Mouse (Mus musculus) ES-E14 (cell line): ENCODE data around the gene Olfr559. TPM values are rescaled to one million over a fixed set of nuclear protein-coding genes. Genes with fewer than 3 reads are reported as not detected.

Experiments
- DNase-seq: peaks from one replicate; pipeline ENCODE4 v3.0.0-alpha.2; 2013; ENCODE audit warnings: low read depth, low spot score
- H3K27ac ChIP-seq: 2 replicates; pipeline ENCODE4 v1.5.1; 2012; ENCODE audit warnings: low read depth, mild to moderate bottlenecking, low read length, moderate library complexity, mixed read lengths; ENCODE audit not compliant: poor library complexity, insufficient read depth, severe bottlenecking
- H3K36me3 ChIP-seq: 2 replicates; pipeline ENCODE4 v1.6.1; 2012; ENCODE audit warnings: mild to moderate bottlenecking, low read length, moderate library complexity, mixed read lengths; ENCODE audit not compliant: control insufficient read depth, poor library complexity, insufficient read depth, severe bottlenecking
- H3K4me1 ChIP-seq, 2 experiments: fragments of 150-350 bp in 1 of 2; sonication (generic) in 1 of 2; 2 replicates each; pipeline ENCODE4 v1.6.1; 2012; ENCODE audit warnings: low read length in 2 of 2, mild to moderate bottlenecking in 1 of 2, mixed read lengths in 1 of 2; ENCODE audit not compliant: control insufficient read depth in 2 of 2, insufficient read depth in 2 of 2, poor library complexity in 1 of 2
- H3K4me3 ChIP-seq, 2 experiments: fragments of 150-350 bp in 1 of 2; sonication (generic) in 1 of 2; 2 replicates each; pipeline ENCODE4 v1.5.1; 2012; ENCODE audit warnings: low read length in 2 of 2, low read depth in 1 of 2, mild to moderate bottlenecking in 1 of 2, mixed read lengths in 1 of 2; ENCODE audit not compliant: insufficient read depth in 1 of 2, poor library complexity in 1 of 2, severe bottlenecking in 1 of 2
- H3K9ac ChIP-seq: 2 replicates; pipeline ENCODE4 v1.6.1; 2012; ENCODE audit warnings: low read depth, mild to moderate bottlenecking, low read length, mixed read lengths; ENCODE audit not compliant: poor library complexity, insufficient read depth, severe bottlenecking
- H3K9me3 ChIP-seq: fragments of 150-350 bp; sonication (generic); 2 replicates; pipeline ENCODE4 v1.6.1; 2012; ENCODE audit warnings: low read depth, mild to moderate bottlenecking, low read length; ENCODE audit not compliant: control insufficient read depth, insufficient read depth
- CHD2 ChIP-seq: IDR thresholded peaks from 2 replicates; pipeline ENCODE4 v1.6.1; 2014; ENCODE audit warnings: mild to moderate bottlenecking, low read depth, low read length, inconsistent platforms
- HCFC1 ChIP-seq: IDR thresholded peaks from 2 replicates; pipeline ENCODE4 v1.6.1; 2012; ENCODE audit warnings: low read length, inconsistent platforms, borderline replicate concordance; ENCODE audit not compliant: insufficient read depth
- MAFK ChIP-seq: IDR thresholded peaks from 2 replicates; pipeline ENCODE4 v1.6.1; 2014; ENCODE audit warnings: mild to moderate bottlenecking, low read depth, low read length, inconsistent platforms; ENCODE audit not compliant: insufficient read depth
- ZC3H11A ChIP-seq: IDR thresholded peaks from 2 replicates; pipeline ENCODE4 v1.6.1; 2012; ENCODE audit warnings: low read depth, mild to moderate bottlenecking, inconsistent platforms, low read length, borderline replicate concordance
- ZNF384 ChIP-seq: IDR thresholded peaks from 2 replicates; pipeline ENCODE4 v1.6.1; 2012; ENCODE audit warnings: low read depth, low read length, inconsistent platforms
- in situ Hi-C, 2 experiments: fragments of 600-800 bp; cut with MboI; formaldehyde crosslinking; loops; one replicate each; pipeline ENCODE4 v1.15.1; 2025; ENCODE audit warnings: low sequenced_read_pairs in 2 of 2, inconsistent platforms in 1 of 2; ENCODE audit not compliant: unreplicated experiment in 2 of 2
- total RNA-seq: library from RNA; depleted of rRNA; stranded (reverse); fragments of 300-350 nt; gene quantifications from 2 replicates; pipeline ENCODE4 v1.2.3, GENCODE M21; 2012; rRNA removed

The Olfr559 gene
- not detected in 2 replicates for total RNA-seq

GRCm38 (mm10) chr7:102727391-102727790 is at the start of gene Olfr559:
Gene Olfr559, minus strand, starts transcription at chr7:102727491.
- Histone ChIP-seq H3K36me3 (no peaks in the 10 kb centered on the region), H3K9me3 (no peaks in the 10 kb centered on the region), H3K4me3 (no peak within 1 kb of the TSS), H3K9ac (no peak within 1 kb of the TSS), H3K4me1 (no peaks in the 10 kb centered on the region), H3K27ac (no peak within 1 kb of the TSS)
- in situ Hi-C loops: no loop called here
- no peak for TF ChIP-seq ZC3H11A
- no peak for TF ChIP-seq ZNF384
- no peak for TF ChIP-seq MAFK
- no peak for TF ChIP-seq CHD2
- no peak for TF ChIP-seq HCFC1
- DNase-seq: no peak

DNA sequence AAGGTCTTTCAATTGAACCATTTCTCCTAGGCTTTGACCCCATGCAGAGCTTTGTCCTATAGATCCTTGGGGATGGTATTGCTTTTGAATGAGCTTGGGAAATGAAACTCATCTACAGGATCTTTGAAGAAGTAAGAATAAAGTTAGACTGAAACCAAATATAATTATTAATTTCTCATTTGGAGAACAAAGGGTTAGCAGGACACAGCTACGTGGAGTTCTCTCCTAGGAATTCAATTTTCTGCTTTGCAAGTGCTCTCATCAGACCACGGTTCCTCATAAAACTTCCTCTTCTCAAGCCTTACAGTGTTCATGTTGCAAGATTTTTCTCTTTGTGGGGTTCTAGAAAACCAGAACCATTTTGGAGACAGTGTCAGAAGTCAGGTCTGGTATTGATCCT is 43.6 kb upstream of the Olfr559 start, which contains the start of gene Olfr561:
Olfr561 (plus strand) TSS at position 301 of the 400 bp plus-strand sequence.
- TF ChIP-seq ZC3H11A: no peak
- no peak for TF ChIP-seq HCFC1
- no peak for TF ChIP-seq ZNF384
- no peak for TF ChIP-seq MAFK
- TF ChIP-seq CHD2: no peak
- Histone ChIP-seq H3K27ac (no peak within 1 kb of the TSS), H3K4me1 (no peaks in the 10 kb centered on the region), H3K9me3 (no peaks in the 10 kb centered on the region), H3K36me3 (no peaks in the 10 kb centered on the region), H3K4me3 (no peak within 1 kb of the TSS), H3K9ac (no peak within 1 kb of the TSS)
- DNase-seq: no peak
- in situ Hi-C loops: no loop called here

DNA sequence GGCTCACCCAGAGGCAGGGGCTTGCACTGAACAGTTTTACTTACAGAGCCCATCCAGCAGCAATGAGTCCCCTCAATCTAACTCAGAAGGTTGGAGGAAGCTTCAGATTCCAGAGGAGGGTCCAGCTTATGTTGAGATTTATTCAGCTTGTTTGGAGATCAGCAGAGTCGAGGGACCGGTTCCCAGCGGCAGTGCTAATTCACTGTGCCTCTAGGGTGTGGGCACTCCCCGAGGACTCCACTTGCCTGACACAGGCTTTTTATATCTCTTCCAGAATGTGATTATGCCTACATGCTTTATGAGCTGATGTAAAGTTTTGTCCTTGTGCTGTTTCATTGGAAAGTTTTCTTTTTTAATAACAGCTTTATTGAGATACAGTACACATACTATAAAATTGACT is 32.0 kb upstream of the Olfr559 start, which contains the start of the genes Olfr560 and Olfr78:
Olfr560 (minus strand) TSS at position 101 of the 400 bp plus-strand sequence.
Olfr78 (minus strand) TSS at position 206 of the 400 bp plus-strand sequence.
- H3K36me3 ChIP-seq: no peaks in the 10 kb centered on the region
- H3K4me1 ChIP-seq: no peaks in the 10 kb centered on the region
- no peak within 1 kb of the TSS for H3K4me3 ChIP-seq
- in situ Hi-C loops: no loop called here
- no peaks in the 10 kb centered on the region for H3K9me3 ChIP-seq
- no peak for TF ChIP-seq CHD2
- TF ChIP-seq ZC3H11A: no peak
- no peak for TF ChIP-seq MAFK
- no peak for TF ChIP-seq ZNF384
- TF ChIP-seq HCFC1: no peak
- no peak within 1 kb of the TSS for H3K27ac ChIP-seq
- DNase-seq: no peak
- H3K9ac ChIP-seq: no peak within 1 kb of the TSS

GRCm38 (mm10) chr7:102752086-102752485 is 24.8 kb upstream of the Olfr559 start:
- in situ Hi-C loops: no loop called here
- Histone ChIP-seq H3K4me3 (no peak overlapping the region), H3K4me1 (no peaks in the 10 kb centered on the region), H3K36me3 (no peaks in the 10 kb centered on the region), H3K9ac (no peak overlapping the region), H3K27ac (no peak overlapping the region), H3K9me3 (no peaks in the 10 kb centered on the region)
- DNase-seq: peak; percentile 3
- TF ChIP-seq ZC3H11A (no peak), CHD2 (no peak), MAFK (no peak), ZNF384 (no peak), HCFC1 (no peak)
